Mouse (Mus musculus) G1E (cell line): ENCODE results near the gene Grid2. TPM values are rescaled to one million over a fixed set of nuclear protein-coding genes. Genes with fewer than 3 reads are reported as not detected.

ENCODE experiments used
- ATAC-seq: 2 replicates; pipeline ENCODE4 v1.8.0; 2016; ENCODE audit warnings: mild to moderate bottlenecking; ENCODE audit not compliant: insufficient number of reproducible peaks, poor library complexity, low FRiP score, severe bottlenecking; ENCODE audit errors: extremely low read depth
- DNase-seq: peaks from one replicate; pipeline ENCODE4 v3.0.0; 2012; ENCODE audit warnings: low spot score
- H3K27me3 ChIP-seq: 2 replicates; pipeline ENCODE4 v1.6.1; 2012; ENCODE audit warnings: mild to moderate bottlenecking, low read length, inconsistent platforms; ENCODE audit not compliant: insufficient read depth
- H3K36me3 ChIP-seq: replicated peaks from 2 replicates; pipeline ENCODE3; 2012; ENCODE audit warnings: mild to moderate bottlenecking, inconsistent platforms
- H3K4me1 ChIP-seq: 2 replicates; pipeline ENCODE4 v1.6.1; 2012; ENCODE audit warnings: low read depth, low read length, inconsistent platforms, mixed read lengths; ENCODE audit not compliant: insufficient read depth
- H3K4me3 ChIP-seq: 2 replicates; pipeline ENCODE4 v1.5.1; 2012; ENCODE audit warnings: low read depth, mild to moderate bottlenecking, inconsistent platforms, low read length, moderate library complexity, mixed read lengths
- H3K9me3 ChIP-seq: replicated peaks from 2 replicates; pipeline ENCODE4 v1.6.1; 2012; ENCODE audit warnings: inconsistent platforms
- CTCF ChIP-seq: IDR thresholded peaks from 2 replicates; pipeline ENCODE4 v1.5.1; 2012; ENCODE audit warnings: low read depth, low read length, inconsistent platforms, mixed read lengths
- GATA1 ChIP-seq: IDR thresholded peaks from 2 replicates; pipeline ENCODE4 v1.6.1; 2012; ENCODE audit warnings: borderline replicate concordance, low read length, inconsistent platforms, mixed read lengths
- GATA2 ChIP-seq: IDR thresholded peaks from 2 replicates; pipeline ENCODE4 v1.6.1; 2012; ENCODE audit warnings: low read depth, low read length, inconsistent platforms, borderline replicate concordance
- POLR2AphosphoS5 ChIP-seq: IDR thresholded peaks from 2 replicates; pipeline ENCODE4 v1.6.1; 2012; ENCODE audit warnings: low read depth, low read length, inconsistent platforms; ENCODE audit not compliant: insufficient replicate concordance
- TAL1 ChIP-seq: conservative IDR thresholded peaks from 2 replicates; pipeline ENCODE4 v1.6.1; 2012; ENCODE audit warnings: low read depth, low read length, inconsistent platforms, mixed read lengths
- polyA plus RNA-seq: library from polyadenylated mRNA; stranded (reverse); fragments of >175 nt; gene quantifications from 2 replicates; pipeline ENCODE4 v1.2.3, GENCODE M21; 2012
- total RNA-seq, 2 experiments: library from RNA; stranded (forward) in 1 of 2; stranded (reverse) in 1 of 2; fragments of 200-1000 nt in 1 of 2; fragments of >200 nt in 1 of 2; fragmentation: Nextera tagmentation in 1 of 2; gene quantifications; 2 replicates each; pipeline ENCODE4 v1.2.3; 2014 to 2017

Gene Grid2
- total and polyA plus RNA-seq, 3 experiments, result 0.01 to 0.38 TPM; not detected in 1

DNA sequence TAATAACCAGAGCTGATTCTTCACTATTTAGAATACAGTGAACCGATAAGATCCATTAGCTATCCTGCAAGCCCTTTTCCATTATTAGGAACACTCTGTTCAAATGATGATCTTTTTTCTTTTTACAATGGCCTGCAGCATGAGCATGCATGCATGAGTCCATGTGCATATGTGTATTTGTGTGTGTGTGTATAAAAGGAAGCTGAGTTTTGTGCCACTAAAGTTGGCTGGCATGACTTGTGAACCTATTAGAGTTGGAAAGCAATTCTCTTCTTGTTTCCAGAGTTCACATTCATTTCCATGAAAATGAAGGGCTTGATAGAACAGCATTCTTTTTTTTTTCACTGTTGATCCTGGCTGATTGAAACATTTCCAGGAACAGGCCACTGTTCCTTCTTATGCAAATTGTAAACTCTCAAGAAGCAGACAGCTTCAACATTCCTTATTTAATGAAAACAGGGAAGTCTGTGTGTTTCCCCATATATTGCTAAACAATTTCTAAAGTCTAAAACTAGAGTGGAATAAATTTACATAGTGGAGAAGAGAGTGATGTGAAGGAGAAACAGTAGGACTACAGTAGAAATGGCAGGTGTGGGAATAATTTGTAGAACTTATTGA, 919.4 kb downstream of the Grid2 start:
- TF ChIP-seq GATA1 (no peak), POLR2AphosphoS5 (no peak), GATA2 (no peak), TAL1 (no peak), CTCF (no peak)
- no peaks in the 10 kb centered on the region for H3K36me3 ChIP-seq
- no peak overlapping the region for H3K4me3 ChIP-seq
- no peak for ATAC-seq
- H3K4me1 ChIP-seq, result no peaks in the 10 kb centered on the region
- DNase-seq, result no peak
- no peaks in the 10 kb centered on the region for H3K9me3 ChIP-seq
- H3K27me3 ChIP-seq, result no peaks in the 10 kb centered on the region

DNA sequence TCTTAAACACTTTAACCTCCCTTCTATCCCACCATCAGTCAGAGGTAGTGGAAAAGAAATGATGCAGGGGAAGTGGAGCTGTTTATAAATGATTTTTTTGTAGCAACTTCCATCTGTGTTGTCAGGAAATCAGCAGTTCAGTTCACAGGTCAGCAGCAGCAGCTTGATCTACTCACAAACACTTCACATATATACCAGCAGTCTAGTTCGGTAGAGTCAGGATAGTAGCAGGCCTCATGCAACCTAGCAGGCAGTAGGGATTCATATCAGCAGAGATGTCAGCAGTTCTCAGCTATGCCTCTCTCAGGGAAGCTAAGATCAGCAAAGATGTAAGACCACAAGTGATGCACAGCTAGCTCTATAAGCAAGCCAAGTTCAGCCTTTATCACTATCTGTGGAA, 938.0 kb downstream of the Grid2 start:
- no peaks in the 10 kb centered on the region for H3K27me3 ChIP-seq
- no peak overlapping the region for H3K4me3 ChIP-seq
- ATAC-seq (no peak), DNase-seq (no peak)
- TF ChIP-seq GATA2 (no peak), TAL1 (no peak), GATA1 (no peak), POLR2AphosphoS5 (no peak), CTCF (no peak)
- H3K36me3 ChIP-seq, result no peaks in the 10 kb centered on the region
- H3K9me3 ChIP-seq, result no peaks in the 10 kb centered on the region
- H3K4me1 ChIP-seq, result no peaks in the 10 kb centered on the region

DNA sequence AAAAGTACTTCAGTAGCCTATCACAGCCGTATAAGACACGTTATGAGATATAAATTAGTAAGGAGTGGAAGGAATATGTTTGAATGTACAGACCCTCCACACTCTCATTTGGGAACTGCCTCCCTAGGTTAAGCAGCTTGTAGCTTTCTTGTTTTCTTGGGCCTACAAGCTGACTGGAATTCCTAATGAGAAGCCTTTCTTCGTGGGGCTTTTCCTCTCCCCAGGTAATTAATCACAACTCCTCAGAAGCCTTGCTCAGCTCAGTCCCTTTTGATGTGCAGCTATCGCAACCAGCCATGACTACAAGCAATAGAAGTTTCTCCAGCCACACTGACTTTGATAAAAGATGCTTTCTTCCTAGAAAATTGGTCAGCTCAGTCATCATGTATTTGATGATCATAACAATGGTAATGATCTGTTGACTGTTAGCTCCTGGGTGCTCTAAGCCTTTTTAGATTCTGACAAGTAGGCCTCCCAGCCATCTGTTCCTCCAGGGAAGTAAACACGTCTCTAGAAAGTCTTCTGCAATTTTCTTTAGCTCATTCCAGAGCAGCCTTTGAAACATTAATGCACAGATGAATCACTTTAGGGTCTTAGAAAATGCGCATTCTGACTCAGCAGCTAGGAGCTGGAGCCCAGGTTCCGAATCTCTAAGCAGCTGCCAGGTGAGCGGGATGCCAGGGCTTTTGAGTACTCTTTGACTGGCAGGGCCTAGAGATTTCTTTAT, 946.9 kb downstream of the Grid2 start:
- ATAC-seq (no peak), DNase-seq (no peak)
- no peaks in the 10 kb centered on the region for H3K36me3 ChIP-seq
- TF ChIP-seq POLR2AphosphoS5 (no peak), TAL1 (no peak), CTCF (no peak), GATA2 (no peak), GATA1 (no peak)
- no peaks in the 10 kb centered on the region for H3K4me1 ChIP-seq
- H3K4me3 ChIP-seq, result no peak overlapping the region
- H3K9me3 ChIP-seq, result no peaks in the 10 kb centered on the region
- no peaks in the 10 kb centered on the region for H3K27me3 ChIP-seq

DNA sequence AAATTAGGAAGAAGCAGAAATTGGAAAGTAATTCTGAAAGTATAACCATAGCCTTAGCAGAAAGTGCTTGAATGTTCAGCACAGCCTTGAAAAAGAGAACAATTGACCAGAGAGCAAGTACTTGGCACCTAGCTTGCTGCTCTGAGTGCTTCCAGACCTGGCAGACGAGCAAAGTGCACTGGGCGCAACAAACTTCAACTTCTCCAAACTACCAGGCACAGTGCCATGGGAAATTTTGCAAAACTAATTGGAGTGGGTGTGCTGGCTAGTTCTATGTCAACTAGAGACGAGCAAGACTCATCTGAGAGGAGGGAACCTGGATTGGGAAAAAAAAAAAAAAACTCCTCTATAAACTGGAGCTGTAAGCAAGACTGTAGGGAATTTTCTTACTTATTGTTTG, 980.7 kb downstream of the Grid2 start:
- ATAC-seq (no peak), DNase-seq (no peak)
- Histone ChIP-seq H3K36me3 (no peaks in the 10 kb centered on the region), H3K4me3 (no peak overlapping the region), H3K27me3 (no peaks in the 10 kb centered on the region), H3K4me1 (no peaks in the 10 kb centered on the region), H3K9me3 (no peaks in the 10 kb centered on the region)
- no peak for TF ChIP-seq GATA1
- TF ChIP-seq TAL1, result no peak
- TF ChIP-seq CTCF, result no peak
- TF ChIP-seq POLR2AphosphoS5, result no peak
- TF ChIP-seq GATA2, result no peak

DNA sequence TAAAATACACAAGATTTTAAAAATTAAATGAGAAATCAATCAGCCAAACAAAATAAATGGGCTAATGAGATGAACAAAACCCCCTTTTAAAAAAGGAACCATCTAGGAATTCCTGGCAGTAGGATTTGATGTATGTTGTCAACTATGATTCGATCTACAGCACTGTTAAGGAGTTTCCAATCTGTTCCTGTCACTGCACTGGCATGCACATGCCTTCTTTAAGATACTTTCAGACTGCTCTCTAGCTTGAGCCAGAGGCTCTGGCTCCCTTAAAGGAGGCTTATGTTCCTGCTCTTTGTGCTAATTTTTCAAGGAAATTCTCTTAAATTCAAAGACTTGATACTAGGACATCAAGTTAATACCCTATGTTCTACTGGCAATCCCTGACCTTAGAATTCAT, 984.9 kb downstream of the Grid2 start:
- Histone ChIP-seq H3K27me3 (no peaks in the 10 kb centered on the region), H3K4me3 (no peak overlapping the region), H3K36me3 (no peaks in the 10 kb centered on the region), H3K9me3 (no peaks in the 10 kb centered on the region), H3K4me1 (no peaks in the 10 kb centered on the region)
- DNase-seq, result no peak
- ATAC-seq, result no peak
- TF ChIP-seq TAL1 (no peak), GATA1 (no peak), GATA2 (no peak), POLR2AphosphoS5 (no peak), CTCF (no peak)

DNA sequence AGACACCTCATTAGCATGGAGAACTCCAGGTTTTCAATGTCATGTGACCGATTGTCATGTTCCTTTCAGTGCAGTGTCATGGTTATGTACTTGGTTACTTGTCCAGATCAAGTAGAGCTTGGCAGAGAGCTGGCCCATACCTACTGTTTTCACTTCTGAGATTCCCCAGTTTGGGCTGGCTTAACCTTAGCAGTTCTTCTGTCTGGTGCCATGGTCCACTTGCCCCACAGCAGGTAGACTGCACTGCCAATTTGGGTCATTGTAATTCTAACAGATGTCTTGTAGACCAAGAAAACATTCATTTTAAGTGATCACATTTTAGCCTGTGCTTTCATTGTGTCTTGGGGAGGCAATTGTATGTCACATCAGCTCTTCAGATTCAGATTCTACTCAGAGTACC, 990.3 kb downstream of the Grid2 start:
- Histone ChIP-seq H3K9me3 (no peaks in the 10 kb centered on the region), H3K4me1 (no peaks in the 10 kb centered on the region), H3K27me3 (no peaks in the 10 kb centered on the region), H3K4me3 (no peak overlapping the region), H3K36me3 (no peaks in the 10 kb centered on the region)
- TF ChIP-seq CTCF (no peak), GATA2 (no peak), TAL1 (no peak), POLR2AphosphoS5 (no peak), GATA1 (no peak)
- ATAC-seq (no peak), DNase-seq (no peak)
